Mouse (Mus musculus) adrenal gland, postnatal 4 days (tissue): ENCODE data around the gene Actr2. TPM values are rescaled to one million over a fixed set of nuclear protein-coding genes. Genes with fewer than 3 reads are reported as not detected.
"Not testable (repeated sequence)": the region's sequence is repeated elsewhere in the genome, so short reads cannot be mapped to it uniquely, and the experiment has no call there.

Experiments
- DNase-seq, 2 experiments: peaks; one replicate each; pipeline ENCODE4 v3.0.0; 2021 to 2022; ENCODE audit warnings: low spot score in 2 of 2, mixed read lengths in 2 of 2
- total RNA-seq, 2 experiments: library from RNA; stranded (reverse); gene quantifications; 2 replicates each; pipeline ENCODE4 v1.2.3; 2021

Actr2 gene
- total RNA-seq, 2 experiments from 2014 or later = 119 to 125 TPM

DNA sequence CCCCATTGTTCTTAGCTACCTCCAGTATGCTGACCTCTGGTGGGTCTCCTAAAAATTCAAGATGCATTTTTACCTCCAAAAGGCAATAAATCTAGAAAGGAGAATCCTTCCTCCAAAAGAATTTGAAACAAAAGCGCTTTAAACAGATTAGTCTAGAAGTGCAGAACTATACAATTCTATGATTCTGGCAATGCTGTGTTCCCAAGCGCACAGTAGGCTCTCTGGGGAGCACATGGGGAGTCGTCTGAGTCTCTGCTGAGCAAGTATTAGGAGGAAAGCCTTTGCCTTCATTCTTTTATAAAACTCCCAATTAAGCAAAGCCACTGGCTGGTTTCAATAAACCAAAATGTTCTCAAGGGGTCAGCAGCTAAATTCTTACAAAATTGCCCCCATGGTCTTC lies 58.8 kb downstream of the Actr2 start:
- DNase-seq = no peak

DNA sequence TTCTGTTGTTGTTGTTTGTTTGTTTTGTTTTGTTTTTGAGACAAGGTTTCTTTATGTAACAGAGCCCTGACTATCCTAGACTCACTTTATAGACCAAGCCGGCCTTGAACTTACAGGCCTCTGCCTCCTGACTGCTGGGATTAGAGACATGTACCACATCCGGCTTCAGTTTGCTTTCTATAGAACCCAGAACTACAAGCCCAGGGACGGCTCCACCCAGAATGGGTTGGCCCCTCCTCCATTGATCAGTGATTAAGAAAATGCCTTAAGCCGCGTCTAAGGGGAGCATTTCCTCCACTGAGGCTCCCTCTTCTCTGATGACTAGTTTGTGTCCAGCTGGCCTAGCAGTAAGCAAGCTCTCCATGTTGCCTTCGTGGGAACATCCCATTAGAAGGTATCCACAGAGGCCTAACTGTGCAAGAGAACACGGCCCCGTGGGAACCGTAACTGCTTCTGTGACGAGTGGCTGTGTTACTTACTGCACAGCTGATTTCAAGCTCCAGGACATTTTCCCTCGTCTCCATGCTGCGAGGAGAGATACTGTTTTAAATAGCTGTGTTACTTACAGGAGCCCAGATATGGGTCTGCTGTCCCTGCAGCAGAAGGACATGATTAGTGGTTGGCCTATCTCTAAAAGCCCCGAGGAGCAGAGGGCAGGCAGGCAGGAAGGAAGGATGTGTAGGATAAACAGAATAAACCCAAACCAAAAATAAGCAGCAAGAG lies 59.7 kb downstream of the Actr2 start:
- DNase-seq = no peak

DNA sequence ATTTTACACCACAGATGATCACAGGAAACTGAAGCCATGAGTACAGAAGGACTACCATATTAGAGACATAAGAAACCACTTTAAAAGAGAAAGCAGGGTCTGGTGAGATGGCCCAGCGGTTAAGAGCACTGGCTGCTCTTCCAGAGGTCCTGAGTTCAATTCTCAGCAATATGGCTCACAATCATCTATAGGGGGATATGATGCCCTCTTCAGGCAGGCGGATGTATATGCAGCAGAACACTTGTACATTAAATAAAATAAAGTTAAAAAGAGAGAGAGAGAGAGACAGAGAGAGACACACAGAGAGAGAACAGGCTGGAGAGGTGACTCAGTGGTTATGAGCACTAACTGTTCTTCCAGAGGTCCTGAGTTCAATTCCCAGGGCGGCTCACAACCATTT lies 67.1 kb downstream of the Actr2 start:
- DNase-seq = no peak

DNA sequence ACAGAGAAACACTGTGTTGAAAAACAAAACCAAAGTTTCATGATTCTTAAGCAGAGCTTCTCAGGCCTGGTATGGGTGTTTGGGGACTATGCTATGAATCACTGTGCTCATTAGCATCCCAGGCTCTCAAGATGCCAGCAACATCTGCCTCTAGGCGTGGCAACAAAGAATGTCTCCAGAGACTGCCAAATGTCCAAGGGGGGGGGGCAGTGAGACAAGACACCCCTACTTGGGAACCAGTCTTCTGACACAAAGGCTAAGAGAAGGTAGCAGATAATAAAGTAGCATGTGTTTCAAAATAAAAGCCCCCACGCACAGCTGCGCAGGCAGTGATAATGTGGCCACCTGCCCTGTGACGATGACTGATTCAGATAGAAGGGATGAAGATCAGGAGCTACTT lies 69.5 kb downstream of the Actr2 start:
- DNase-seq = no peak

DNA sequence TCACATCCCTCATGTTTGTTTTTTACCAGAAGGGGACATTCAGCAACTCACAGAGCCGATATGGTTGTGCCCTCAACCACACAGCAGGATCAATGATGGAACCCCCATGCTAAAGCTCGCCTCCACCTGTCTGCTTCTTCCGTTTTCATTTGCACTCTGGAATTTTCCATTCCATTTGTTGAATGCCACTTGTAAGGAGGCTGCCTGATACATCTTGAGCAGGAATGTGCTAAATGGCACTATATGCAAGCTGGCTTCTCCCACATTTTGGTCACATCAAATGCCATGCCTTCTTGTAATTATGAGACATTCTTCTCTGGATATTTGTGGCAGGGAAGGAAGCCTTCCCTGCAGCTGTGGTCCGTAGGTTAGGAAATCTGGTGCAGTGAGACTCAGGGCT lies 70.6 kb downstream of the Actr2 start:
- no peak for DNase-seq

DNA sequence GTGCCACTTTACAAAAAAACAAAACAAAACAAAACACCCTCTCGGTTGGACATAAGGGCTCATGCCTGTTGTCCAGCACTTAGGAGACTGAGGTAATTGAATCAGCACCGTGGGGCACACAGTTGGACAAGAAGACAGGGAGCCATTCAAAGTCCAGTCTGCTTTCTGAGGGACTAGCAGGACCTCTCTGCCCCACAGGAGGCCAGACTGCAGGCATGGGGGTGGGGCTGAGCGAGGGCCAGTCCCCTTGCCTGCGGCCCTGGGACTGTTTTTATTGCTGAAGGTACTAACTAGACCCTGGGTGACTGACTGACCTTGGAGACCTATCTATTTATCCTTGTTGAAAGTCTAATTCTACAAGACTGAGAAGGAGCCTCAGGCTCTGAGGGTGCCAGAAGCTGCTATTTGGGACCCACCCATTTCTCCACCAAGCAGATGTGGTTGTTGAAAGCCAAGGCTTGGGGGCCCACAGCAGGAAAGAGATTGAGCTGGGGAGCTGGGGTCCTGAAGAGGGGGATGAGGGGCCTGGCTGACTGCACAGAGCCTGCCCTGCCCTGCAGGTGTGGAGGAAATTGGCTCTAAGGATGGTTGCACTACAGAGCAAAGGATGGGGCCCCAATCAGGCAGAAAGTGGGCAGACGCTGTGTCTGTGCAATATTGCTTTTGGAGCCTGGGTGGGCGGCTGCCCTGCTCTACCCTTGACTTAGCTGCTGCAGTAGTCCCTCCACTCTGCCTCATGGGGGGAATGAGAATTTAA lies 71.4 kb downstream of the Actr2 start:
- no peak for DNase-seq

DNA sequence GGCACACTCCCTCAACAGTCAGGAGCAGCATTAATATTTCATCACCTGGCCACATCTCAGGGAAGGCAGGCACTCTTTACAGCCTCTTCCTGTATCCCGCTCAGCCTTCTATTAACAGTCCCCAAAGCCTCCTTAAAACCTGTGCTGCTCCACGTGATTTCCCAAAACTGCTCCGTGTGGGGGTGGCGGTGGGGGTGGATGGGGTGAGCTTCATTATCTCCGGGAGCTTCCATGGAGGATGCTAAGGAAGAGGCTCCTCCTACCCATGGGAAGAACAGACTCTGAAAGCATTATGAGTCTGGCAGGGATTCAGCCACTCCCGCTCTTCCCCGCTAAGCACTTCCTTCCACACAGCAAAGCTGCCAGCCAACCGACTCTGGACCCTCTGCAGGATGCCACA lies 74.0 kb downstream of the Actr2 start:
- DNase-seq = no peak

DNA sequence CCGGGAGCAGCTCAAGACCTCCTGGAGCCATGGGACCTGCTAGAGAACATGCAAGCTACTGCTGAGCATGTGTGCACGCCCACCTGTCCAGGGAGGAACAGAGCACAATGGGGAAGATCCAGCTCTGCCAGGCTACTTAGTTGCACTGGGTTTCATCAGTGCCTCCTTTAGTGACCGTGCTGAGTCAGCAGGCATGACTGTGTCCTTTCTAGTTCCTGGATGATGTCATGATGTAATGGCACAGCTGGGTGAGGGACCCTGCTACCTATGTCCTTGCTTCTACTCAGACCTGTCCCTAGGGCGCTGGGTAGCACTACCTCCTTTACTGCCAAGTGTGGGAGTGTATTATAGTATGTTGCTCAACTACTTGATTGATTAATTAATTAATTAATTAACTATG lies 75.0 kb downstream of the Actr2 start:
- DNase-seq = no peak

DNA sequence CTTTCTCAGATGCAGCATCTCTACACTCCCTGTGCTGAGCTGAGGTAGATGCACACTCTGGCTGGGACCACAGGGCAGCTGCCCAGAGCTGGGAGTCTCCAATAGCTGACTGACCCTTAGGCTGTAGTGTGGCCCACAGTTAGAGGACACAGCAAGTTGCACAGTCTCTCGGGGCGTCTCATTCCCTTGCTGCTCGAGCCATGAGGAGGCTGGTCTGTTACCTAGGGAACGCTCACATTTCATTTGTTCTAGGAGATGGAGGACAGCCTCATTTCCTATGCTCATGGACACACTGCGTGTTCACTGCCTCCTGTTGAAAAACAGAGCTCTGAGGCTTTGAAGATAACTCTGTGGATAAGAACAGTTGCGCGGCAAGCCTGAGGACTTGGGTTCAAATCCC lies 76.7 kb downstream of the Actr2 start:
- DNase-seq = no peak

DNA sequence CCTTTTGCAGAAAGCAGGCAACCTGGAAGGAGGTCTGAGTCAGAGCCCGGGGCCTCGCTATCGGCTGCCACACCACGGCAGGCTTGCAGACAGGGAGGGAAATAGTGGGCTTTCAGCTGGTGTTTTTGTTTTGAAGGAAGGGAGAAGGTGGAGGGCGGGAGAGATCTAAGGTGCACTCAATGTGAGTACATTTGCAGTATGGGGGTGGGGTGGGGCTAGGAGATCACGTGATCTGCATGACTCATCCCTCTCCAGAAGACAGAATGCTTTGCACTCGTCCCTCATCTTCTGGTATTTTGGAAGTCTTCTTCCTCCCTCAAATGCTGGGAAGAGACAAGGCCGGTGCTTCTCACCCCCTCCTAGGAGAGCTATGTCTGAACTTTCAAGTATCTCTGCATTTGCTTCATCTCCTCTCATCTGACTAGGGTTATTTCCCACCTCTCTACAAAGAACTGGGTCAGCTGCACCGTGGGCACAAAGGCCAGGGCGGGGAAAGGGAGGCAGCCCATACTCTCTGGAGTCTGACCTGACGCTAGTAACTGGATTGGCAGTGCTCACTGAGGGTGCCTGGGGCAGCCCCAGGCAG lies 77.3 kb downstream of the Actr2 start:
- DNase-seq = no peak

DNA sequence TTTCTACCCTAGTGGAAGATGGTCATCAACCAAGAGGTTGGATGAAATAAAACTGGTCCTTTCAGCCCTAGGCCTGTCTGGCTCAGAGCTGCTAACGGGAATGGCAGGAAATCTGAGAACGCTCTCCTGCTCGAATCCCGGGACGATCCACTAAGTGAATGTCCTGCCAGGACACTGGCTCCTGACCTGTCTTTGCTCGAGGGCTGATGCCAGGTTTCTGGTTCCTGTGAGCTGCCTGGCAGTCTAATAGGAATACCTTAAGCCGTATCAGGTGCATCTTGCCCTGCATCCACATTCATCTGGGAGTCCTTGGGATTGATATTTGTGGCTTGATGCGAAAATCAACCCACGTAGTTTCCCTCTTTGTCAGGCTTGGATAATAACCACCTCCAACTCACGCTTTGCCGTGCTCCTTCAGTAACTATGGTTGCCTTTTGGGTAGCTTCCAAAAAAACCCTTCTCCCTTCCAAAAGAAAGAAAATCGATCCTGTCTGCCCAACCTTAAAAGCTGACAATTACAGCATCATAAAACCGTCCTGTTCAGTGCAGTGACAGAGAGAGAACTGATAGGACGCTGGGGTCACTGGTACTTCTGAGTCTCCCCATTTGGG lies 78.3 kb downstream of the Actr2 start:
- DNase-seq = no peak

DNA sequence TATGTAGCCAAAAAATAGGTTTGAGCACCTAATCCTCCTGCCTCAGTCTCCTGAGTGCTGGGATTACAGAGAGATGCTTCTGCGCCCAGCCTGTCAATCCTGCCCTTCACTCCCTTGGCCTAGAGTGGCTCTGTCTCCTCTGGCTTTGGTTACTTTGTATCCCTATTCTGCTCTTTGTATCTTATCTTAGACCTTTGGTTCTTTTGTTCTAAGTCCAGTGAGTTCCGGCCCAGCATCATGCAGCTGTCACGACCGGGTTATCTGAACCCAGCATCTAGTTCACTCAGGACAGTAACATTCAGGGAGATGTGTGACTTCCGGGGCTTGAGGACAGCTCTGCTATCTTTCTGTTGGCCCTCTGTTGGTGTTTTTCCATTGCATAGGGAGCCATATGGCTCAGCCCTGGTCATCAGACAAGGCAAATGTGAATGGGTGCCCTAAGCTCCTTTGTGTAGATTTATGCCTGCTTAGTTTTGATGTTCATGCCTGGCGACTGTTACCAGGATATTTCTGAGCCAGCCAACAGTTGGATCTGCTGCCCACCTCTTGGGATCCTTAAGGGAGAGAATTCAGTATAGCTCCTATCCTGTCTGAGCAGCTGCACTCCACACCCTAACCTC lies 79.1 kb downstream of the Actr2 start:
- DNase-seq = no peak

DNA sequence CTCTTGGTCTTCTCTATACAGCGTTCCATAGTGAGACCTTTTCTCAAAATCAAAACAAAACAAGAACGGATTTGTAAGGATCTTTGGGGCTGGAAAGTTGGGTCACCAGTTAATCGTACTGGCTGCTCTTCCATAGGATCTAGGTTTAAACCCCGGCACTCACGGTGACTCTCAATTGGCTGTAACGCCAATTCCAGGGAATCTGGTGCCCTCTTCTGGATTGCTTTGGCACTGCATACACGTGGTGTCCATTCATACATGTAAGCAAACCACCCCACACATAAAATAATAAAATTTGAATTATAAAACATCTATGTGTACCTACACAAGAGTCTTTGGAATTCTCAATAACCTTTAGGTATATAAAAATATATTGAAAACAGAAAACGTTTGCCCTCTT lies 81.2 kb downstream of the Actr2 start:
- no peak for DNase-seq

DNA sequence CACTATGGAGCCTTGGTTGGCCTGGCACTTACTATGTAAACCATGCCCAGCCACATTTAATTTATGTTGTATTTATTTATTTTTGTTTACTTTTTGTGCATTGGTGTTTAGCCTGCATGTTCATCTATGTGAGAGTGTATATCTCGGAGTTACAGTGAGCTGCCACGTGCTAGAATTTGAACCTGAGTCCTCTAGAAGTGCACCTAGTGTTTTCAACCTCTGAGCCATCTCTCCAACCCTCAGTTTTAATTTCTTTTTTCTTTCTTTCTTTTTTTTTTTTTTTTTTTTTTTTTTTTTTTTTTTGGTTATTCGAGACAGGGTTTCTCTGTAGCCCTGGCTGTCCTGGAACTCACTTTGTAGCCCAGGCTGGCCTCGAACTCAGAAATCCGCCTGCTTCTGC lies 81.7 kb downstream of the Actr2 start:
- not testable (repeated sequence) for DNase-seq

DNA sequence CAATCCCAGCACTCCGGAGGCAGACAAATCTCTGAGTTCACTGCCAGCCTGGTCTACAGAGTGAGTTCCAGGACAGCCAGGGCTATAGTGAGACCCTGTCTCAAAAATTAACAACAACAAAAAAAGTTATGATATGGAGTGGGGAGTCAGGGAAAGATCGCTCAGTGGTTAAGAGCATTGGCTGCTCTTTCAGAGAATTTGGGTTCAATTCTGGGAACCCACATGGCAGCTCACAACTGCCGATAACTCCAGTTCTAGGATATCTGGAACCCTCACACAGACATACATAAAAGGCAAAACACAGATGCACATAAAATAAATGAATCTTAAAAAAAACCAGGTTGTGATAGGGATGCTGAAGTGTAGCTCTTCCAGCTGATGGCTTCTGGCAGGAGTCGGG lies 83.7 kb downstream of the Actr2 start:
- no peak for DNase-seq

DNA sequence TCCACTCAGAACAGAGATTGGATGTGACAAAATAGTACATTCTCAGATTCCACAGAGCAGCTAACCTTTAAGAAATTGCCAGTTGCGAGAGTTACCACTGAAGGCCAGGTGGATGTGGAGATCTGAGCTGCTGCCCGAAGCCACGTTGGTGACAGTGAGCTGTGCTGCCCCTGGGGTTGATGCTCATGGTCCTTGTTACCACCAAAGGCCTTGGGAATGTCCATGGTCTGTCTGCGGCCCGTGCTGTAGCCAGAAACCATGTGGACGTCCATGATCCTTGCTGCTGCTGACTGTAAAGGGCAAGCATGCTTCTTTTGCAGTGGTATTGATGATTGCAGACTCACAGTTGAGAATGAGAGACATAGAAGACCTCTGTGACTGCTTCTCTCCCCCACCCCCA lies 84.3 kb downstream of the Actr2 start:
- DNase-seq = no peak

DNA sequence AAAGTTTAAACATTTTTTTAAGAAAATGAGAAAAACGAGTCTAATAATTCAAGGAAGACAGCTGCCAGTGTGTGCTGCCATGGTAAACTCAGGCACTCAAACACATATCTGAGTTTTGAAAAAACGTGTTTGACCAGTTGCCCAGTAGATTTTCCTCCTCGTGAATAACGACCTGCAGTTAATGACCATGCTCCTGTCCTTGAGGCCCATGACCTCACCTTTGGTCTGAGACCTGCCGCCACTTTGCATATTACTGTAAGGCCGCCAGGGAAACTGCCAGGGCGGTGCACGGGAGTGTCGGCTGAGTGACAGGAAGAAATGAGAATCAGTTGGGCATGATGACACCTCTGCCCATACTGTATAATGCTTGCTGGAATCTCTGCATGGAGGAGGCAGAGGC lies 85.0 kb downstream of the Actr2 start:
- DNase-seq = no peak

DNA sequence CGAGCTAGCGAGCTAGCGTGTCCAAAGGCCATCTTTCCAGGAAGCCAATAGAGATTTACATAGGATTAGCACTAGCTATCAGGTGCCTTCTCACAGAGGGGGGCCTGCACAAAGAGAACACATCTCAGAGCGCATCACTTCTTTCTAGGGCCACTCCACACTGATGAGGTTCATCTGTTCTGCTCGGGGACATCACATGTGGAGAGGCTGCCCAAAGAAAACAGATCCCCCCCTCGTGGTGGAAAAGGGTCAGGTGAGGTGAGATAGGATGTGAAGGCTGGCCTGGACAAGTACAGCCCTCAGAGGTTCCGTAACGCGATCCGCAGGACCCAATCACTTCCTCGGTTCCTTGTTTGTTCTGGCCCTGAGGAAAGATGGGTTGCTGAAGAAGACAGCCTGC lies 86.8 kb downstream of the Actr2 start:
- no peak for DNase-seq

DNA sequence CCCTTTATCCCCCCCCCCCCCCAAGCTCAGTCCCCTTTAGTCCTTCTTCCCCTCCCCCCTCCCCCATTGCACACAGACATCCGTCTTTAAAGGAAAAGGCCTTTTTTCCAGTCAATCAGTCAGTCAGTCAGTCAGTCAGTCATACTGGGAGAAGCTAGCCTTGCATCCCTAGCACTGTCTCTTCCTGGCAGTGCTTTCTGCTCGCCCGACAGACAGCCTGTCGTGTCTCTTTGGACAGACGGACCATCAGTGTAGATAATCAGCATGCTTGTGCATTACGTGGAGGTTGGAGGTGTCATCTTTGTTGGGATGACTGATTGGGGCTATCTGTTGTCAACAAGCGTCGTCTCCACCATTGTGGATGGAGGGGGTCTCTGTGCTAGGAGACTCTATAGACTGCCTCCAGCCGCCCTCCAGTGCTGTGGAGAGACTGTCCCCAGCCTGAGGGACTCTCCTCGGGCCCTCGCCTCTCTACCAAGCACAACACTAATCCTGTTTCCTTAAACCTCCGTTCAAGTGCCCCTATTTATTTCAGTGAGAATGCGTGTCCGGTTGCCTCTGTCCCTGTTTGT lies 89.7 kb downstream of the Actr2 start:
- no peak for DNase-seq

DNA sequence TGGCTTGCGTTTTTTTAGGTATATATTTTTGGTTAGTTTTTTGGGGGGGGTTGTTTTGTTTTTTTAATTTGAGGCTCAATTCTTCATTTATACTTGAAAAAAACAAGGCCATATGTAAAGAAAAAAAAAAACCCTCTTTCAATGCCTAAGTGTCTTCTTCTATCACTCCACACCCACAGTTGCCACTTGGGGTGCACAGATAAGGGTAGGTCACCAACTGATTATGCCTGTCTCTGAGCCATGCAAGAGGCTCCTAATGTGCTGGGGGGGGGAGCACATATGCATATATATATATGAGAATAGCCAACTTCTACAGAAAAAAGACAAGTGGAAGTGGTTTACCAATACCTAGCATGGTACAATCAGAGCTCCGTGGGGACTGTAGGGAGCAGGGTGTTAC lies 90.3 kb downstream of the Actr2 start:
- DNase-seq = no peak

DNA sequence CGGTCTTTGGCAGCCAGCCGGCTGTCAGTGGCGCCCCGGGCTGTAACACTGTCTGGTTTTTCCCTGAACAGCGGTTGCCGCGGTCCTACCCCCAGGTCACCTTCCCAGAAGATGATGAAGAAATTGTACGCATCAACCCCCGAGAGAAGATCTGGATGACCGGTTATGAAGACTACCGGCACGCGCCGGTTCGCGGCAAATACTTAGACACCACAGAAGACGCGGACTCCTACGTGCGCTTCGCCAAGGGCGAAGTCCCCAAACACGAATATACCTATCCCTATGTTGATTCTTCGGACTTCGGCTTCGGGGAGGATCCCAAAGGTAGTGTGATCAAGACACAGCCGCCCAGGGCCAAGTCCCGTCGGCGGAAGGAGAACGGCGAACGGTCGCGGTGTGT lies 92.0 kb downstream of the Actr2 start:
- no peak for DNase-seq
